Mouse (Mus musculus) left cerebral cortex, postnatal 14 days (tissue): Measurements from ENCODE around the gene Gosr2. TPM values are rescaled to one million over a fixed set of nuclear protein-coding genes. Genes with fewer than 3 reads are reported as not detected.

Experiments
- DNase-seq, 2 experiments: peaks; one replicate each; pipeline ENCODE4 v3.0.0; 2021 to 2022; ENCODE audit warnings: low spot score in 2 of 2, mixed read lengths in 1 of 2
- intact Hi-C: fragments of 180-260 bp; cut with DNase I; formaldehyde crosslinking; loops from one replicate; pipeline ENCODE4 v1.15.1; 2025
- total RNA-seq, 2 experiments: library from RNA; stranded (reverse); gene quantifications; 2 replicates each; pipeline ENCODE4 v1.2.3; 2021

The Gosr2 gene
- total RNA-seq, 2 experiments from 2014 or later: 70.9 to 77.0 TPM

DNA sequence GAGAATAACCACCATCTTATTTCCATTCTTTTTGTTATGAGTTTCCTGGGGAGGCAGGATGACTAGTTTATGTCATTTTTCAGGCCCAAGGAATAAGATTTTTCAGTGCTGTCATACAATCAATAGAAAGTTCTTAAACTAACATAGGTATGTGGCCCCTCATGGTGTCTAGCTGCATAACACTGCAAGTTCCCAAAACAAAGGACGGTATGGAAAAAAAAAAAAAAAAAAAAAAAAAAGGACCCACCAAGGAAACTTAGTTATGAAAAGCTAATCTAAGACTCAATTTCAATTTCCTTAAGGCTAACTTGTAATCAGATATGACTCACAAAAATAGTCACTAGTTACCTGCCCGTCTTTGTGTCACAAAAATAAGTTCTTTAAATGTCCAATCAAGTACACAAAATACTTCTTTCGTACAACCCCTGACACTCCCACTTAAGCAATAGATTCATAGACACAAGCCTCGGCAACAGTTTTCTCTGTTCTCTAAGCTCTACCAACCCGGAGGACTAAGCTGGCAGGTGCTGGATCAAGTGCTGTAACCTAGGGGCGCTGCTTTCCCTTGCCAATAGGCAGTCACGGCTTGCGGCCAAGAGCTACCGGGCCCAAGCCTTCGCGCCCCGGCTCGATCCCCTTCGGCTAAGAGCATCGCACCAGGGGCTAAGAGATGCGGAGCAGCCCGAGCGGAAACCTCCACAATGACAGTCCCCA is 690 bp downstream of the Gosr2 start:
- intact Hi-C loops: no loop called here
- DNase-seq: peak in 1 of 2 experiments; percentile 38

DNA sequence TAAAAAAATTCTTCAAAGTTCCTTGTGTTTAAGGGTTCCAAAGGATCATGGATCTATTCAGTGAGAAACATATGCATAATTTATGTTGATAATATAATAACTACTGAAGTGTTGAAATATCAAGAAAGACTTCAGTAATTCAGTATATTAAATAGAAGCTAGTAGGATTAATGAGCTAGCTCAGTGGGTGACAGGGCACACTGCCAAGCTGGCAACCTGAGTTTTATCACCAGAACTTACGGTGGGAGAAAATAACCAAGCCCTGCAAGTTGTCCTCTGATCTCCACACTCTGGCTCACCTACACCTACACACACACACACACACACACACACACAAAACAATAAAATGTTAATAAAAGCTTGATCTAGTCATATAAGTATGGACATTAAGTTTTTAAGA is 4.5 kb downstream of the Gosr2 start:
- intact Hi-C loops: no loop called here
- no peak for DNase-seq

DNA sequence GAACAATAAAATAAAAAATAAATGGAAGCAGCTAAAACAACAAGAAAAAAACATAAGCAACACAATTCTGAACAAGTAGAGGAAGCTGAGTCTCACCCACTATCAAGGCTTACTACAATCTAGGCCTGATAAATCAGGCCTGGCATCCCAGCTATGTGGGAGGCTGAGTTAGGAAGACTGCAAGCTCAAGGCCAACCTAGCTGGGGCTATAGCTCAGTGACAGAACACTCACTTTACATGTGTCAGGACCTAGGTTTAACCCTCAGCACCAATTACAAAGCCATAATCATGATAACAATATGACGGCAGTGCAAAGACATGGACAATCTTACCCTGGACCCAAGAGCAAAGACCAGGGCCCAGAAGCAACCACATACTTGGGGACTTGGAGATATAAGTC is 6.7 kb downstream of the Gosr2 start:
- intact Hi-C loops: no loop called here
- no peak for DNase-seq

DNA sequence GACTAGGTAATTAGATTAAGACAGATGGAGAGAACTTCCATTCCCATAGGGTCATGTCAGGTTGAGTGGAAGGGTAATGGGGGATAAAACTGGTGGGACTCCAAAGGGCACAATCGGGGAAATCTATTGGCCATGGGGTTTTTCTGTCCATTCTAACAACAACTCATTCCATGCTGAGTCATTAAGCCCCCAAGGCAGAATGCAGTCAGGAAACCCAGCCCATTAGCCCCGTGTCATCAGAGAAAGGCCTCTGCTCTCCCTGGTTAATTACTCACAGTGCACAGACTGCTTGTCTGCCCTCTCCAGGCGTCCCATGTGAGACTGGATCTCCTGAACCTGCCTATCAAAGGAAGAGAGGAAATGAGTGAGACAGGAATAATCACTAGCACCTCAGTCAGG is 8.7 kb downstream of the Gosr2 start:
- DNase-seq: no peak
- intact Hi-C loops: no loop called here

DNA sequence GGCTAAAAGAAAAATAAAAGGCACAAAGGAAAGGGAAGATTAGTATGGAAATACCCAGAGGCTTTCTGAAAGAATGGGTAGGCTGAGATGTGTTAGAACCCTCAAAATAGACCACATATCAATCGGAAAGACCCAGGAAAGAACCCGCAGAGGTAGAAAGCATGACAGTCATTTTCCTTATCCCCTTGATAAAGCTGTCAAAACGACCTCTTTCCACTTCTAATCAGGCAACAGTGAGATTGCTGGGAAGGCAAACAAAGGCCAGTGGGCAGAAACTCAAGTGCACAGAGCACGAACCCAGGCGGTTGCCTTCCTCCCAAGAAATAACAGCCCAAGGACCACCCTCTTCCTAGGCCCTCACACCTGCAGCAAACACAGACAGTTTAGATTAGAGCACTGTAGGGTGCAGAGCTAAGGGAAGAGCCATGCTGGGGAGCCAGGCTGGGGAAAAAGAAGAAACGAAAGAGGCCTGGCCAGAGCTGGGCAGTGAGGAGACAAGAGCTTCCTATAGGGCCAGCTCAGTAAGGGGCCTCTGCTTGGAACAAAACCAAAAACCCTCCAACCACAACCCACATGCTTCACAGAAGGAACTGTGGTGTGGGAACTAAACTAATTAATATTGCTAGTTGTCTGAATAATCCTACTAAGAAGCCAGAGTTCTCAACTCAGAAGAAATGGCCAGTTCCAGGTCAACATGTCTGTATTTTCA is 9.3 kb downstream of the Gosr2 start:
- no peak for DNase-seq
- intact Hi-C loops: no loop called here

DNA sequence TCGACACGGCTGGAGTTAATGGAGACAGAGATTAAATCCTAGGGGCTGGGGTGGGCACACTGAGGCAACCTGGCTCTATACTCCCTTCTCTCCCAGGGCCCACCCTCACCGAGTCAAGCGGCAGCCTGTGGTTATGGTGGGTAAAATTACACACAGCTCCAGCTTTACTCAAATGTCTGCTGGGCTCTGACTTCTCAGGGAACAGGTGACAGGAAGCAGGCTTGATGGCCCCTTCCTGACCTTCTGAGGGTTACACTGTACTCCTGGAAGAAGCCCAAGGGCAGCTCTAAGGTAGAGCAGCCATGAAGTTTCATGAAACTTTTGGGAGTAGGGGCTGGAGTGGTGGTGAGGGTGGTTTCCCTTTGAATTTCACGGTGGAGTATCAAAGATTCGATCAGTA is 11.0 kb downstream of the Gosr2 start:
- DNase-seq: no peak
- intact Hi-C loops: no loop called here

DNA sequence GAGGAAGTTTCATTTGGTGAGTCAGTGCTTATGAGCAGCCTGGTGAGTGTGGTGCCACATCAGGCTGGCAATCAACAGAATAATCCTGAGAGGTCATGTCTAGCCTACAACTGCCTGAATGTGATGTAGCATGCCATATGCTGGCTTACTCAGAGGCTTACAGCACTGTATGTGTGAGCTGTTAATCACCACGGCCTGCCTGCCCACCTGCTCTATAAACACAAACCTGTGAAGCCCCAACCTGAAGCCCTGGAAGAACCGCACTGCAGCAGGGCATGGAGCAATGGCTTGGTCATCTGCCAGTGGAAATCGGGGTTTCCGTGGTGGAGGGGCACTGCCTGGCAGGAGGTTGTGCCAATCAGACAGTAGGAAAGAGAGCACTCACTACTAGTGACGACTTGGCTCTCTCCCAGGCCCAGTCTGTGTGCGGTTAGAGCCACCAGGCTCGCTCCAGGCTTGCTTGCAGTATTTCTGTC is 12.4 kb downstream of the Gosr2 start:
- intact Hi-C loops: no loop called here
- peak; percentile 49 to 61 for DNase-seq

DNA sequence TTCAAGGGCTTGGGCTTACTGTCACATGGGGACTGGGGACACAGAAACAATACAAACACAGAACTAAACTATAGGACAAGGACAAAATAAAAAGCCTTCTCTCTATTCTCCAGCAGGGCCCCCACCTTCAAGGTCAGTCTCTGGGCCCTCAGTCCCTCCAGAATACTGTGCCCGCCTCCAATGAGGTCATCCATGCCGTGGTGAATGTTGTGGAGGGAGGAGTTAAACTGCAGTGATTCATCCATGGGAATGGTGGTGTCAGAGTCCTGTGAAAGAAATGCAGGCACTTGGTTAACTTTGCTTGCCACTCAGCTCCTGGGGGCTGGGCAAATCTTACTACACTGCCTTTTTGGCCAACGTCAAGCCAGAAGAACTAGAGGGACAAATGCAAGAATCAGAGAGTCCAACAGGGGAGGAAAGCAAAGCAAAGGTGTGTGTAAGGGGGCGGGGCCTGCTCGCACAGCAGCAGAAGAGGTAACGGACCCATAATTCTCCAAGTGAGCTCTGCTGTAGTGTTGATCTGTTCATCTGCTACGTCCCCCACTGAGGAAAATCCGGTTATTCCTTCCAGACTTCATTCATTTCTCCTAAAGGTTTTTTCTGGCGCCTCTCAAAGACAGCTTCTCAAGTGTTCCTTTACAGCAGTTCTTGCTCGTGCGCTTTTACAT is 13.9 kb downstream of the Gosr2 start:
- intact Hi-C loops: no loop called here

DNA sequence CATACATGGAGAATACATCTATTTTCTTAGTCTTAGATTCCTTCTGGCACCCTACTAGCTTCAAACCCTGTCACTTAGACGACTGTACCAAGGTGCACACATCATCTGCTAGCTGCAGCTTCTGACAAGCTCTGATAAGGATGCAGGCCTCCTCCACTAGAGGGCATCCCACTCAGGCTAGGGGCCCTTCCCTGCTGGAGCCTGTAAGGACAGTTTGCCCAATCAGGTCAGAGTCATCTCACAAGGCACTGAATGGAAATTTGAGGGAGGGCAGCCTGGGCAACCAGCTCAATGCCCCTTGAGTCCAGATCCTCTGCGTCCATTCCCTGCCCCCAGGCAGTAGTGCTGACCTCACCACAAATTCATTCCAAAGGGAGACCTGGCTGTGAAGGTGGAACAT is 20.7 kb downstream of the Gosr2 start:
- peak in 1 of 2 experiments; percentile 59 for DNase-seq

More for the DNA sequence above, 13.9 kb downstream of the Gosr2 start:
- no peak for DNase-seq

DNA sequence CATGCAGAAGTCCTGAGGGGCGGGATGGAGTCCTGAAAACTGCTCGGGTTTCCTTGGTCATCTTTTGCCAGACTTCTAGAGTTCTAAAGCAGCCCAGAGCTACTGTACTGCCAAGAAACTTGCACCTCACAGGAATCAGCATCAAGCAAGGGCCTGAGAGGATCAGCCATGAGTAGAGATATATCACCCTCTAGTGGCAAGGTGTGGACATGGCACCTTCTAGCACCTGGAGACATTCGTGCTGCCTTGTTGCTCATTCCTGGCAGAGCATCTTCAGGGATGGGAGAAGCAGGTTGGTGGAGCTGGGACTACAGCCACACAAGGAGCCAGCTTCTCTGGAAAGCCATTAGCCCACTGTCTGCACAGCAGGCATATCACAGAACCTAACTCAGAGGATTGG is 22.1 kb downstream of the Gosr2 start:
- intact Hi-C loops: loop anchor here (2.0 to 5.0 kb wide), 2 partner anchors 37 to 82 kb away; partner anchors contain the start of gene Lyzl6
- DNase-seq: peak; percentile 91 to 93

More for the DNA sequence above, 20.7 kb downstream of the Gosr2 start:
- intact Hi-C loops: loop anchor here (5.0 kb wide), 1 partner anchor 80 kb away; no protein-coding TSS in a partner anchor

DNA sequence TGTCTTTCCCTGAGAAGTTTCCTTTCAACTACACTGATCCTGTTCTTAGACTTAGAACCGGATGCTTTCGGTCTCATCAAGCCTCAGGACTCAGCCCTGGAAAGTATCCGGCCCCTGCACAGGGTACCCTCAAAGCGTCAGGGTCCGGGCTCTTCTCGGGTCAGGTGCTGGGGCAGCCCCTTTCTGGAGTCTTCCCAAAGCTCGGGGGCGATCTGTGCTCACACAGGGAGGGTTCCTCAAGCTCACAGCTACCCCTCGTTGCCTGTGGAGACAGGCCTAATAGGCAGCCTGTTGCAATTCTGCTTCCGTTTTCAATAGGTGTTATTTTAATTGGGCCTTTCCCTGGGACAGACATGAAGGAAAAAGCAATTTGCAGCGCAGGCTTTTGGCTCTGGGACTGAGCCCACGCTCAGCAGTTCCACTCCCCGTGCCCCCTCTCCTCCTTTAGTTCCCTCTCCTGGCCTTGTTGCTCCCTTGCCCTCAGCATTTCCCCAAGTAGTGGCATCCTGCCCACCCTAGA is 30.7 kb downstream of the Gosr2 start:
- DNase-seq: no peak
- intact Hi-C loops: loop anchor here (2.0 kb wide), 1 partner anchor 14 kb away; no protein-coding TSS in a partner anchor

DNA sequence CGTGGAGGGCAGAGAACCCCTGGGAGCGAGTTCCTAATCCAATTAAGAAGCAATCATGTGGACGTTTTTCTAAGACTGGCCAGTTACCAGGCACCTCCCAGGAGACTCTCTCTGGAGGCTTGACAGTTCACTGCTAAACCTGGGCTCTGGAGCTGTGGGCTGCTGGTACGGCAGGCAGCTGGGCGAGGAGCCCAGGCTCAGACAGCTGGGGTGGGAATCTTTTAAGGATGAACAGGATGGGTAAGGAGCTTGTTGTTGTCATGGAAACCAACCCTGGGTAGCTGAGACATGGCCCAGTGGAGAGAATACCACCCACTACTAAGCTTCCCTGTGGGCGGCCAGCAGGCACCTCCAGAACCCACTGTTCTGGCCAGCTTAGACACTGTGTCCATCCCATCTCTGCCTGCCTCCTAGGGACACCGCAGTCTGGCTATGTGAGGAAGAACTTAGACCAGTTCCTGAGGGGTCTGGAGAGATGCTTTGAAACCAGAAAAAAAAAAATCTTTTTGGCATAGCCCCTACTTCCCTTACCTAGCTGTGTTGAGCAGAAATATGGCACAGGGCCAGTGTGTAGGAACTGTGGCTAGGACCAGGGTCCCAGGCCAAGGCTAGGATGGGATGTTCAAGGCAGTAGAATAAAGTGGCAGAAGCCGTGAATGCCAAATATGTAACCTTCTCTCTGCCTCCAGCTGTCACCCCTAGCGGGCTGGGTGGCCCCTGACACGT is 31.4 kb downstream of the Gosr2 start:
- peak; percentile 83 to 97 for DNase-seq
- intact Hi-C loops: loop anchor here (2.0 kb wide), 1 partner anchor 14 kb away; no protein-coding TSS in a partner anchor

DNA sequence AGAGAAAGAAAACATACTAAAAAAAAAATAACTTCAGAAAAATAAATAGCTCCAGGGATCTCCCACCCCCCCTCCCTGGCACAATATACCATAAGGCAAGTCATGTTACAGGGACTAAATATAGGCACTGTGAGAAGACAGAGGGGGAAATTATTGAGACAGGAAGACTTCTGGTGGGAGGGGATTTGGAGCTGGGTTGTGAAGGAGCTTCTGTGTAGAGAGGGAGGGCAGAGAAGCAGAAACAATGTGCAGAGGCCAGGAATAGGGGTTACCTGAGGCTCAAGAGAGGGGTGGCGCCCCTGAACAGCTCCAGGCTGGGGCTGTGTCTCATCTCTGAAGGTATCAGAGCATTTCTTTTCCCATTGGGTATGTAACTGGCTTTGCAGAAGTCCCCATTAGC is 32.0 kb downstream of the Gosr2 start:
- DNase-seq: peak in 1 of 2 experiments; percentile 67

DNA sequence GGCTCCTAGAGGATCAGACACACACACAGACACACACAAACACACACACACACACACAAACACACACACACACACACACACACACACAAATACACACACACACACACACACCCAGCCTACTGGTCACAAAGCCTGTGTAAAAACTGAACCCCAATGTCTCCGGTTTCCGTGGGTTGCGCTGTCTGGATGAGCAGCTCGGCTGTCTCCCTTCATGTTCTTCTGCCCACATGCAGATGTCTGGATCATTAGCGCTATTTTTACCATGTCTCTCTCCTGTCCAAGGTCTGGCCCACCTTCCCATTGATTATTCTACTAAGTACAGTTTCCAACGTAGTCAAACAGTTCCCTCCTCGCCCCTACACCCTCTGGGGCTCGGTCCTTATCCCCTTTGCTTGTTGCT is 34.6 kb downstream of the Gosr2 start:
- DNase-seq: no peak
- intact Hi-C loops: no loop called here

More for the DNA sequence above, 32.0 kb downstream of the Gosr2 start:
- intact Hi-C loops: loop anchor here (2.0 kb wide), 1 partner anchor 13 kb away; no protein-coding TSS in a partner anchor

DNA sequence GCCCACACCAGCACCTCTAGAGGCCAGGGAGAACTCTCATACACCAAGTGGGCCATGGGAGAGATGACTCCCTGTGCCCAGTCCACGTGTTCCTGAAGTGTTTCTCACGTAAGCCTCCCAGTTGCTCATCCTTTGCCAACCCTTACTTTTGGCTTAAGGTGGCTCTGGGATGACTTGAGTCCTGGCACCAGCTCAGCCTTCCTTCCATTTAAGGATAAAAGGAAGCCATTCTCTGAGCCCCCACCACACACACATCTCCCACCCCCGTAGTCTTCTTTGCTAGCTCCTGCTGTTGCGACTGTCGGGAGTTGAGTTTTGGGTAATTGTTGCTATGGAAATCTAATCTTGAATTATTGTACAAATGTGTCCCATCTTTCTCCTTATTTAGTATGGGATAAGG is 35.2 kb downstream of the Gosr2 start:
- DNase-seq: peak; percentile 85 to 91
- intact Hi-C loops: no loop called here

DNA sequence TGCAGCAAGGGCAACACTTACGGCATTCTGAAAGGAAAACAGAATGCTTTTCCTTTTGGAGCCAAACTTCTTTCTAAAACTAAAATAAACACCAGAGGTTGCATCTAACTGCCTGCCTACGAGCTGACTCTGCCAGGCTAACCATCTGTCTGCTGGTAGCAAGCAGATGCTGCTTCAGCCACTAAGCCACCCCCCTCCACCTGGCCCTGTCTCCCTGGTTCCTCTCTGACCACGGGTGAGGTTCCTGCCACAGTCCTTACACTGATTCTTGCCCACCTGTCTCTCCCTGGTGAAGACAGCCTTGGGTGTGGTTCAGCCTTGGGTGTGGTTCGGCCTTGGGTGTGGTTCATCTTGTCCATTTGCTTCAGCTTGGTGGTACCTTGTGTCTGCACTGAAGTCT is 35.8 kb downstream of the Gosr2 start:
- peak; percentile 58 to 63 for DNase-seq

DNA sequence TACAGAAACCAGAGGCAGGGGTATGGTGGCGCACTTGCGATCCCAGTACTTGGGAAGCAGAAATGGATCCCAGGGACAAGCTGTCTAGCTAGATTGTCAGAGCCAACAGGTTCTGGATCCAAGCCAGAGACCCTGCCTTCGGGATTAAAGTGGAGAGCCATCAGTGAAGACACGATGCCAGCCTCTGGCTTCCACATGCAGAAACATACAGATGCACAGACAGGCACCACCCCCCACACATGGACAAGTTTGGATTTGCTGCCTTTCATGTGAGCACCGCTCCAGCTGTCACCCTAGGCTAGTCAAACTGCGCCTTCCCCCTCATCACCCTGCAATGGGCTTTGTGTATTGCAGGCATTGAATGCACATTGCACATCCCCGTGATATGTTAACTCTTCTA is 39.5 kb downstream of the Gosr2 start:
- intact Hi-C loops: no loop called here

More for the DNA sequence above, 35.8 kb downstream of the Gosr2 start:
- intact Hi-C loops: no loop called here

DNA sequence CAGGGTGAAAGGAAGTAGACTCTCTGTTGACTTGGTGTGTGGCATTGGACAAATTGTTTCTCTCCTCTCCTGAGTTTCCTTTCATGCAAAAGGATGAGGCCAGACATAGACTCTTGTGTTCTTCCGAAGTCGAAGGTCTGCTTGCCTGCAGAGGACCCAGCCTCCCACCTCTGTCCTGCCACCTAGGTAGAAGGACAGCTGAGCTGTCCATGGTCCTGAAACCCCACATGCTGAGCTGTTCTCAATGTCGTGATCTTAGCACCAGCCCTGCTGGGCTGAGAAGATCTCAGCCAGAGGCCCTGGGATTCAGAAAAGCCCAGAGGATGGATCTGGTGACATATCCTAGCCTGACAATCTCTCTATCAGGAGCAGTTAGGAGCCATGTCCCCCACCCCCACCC is 41.2 kb downstream of the Gosr2 start:
- intact Hi-C loops: no loop called here
- no peak for DNase-seq

More for the DNA sequence above, 39.5 kb downstream of the Gosr2 start:
- peak in 1 of 2 experiments; percentile 67 for DNase-seq
